Mouse (Mus musculus): ENCODE results near the gene Bzw2.

Gene Bzw2

DNA sequence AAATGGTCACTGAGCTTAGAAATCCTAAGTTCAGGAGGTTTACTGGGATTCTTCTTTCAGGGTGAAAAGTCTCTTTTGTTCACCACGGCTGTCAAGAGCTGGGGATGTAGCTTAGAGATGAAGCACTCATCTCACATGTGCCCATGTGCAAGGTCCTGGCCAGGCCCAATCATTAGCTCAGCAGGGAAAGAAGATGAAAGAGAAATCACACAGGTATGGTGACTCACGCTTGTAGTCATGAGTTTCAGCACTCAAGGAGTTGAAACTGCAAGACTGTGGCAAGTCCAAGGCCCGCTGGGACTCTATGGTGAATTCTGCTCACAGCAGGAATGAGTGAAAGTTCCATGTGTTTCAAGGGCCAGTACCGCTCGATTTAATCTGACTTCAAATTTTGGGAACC, 23.8 kb downstream of the Bzw2 start:
- no peak for DNase-seq

DNA sequence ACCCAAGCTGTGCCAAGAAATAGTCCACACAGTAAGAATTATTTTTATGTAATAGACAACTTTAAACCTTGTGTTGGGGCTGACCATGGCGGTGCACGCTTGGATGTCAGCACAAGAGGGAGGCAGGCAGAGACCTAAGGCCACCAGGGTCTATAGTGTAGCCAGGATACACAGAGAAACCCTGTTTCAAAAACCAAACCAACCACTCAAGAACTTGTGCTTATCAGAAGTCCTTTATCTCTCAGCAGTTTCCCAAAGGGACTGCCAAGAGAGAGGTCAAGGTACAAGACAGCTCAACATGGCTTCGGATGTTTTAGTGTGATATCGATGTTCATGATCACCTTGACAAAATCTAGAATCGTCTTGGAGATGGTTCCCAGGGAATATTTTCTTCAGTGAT, 24.3 kb downstream of the Bzw2 start:
- DNase-seq: no peak

GRCm38 (mm10) chr12:36132668-36133067, 25.2 kb downstream of the Bzw2 start:
- DNase-seq: no peak

DNA sequence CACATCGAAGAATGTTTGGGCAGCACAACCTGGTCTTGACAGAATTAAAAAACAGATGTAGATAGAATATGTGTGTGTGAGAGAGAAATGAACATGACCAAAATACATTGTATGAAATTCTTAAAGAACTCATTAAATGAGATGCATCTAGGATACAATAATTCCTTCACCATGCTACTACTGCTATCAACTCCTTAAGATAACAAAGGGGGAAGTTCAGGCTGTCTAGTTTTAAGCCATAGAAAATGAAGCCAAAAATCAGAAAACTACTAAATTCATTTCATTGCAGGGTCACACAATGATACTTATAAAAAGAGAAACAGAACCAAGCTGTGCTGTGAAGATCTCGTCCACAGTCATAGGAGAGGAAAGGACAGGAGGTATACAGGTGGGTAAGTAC, 25.6 kb downstream of the Bzw2 start:
- DNase-seq: no peak

GRCm38 (mm10) chr12:36129826-36130225, 28.1 kb downstream of the Bzw2 start:
- DNase-seq: no peak

- peak; percentile 20 for DNase-seq
These were observed 31.8 kb downstream of the Bzw2 start for GRCm38 (mm10) chr12:36126049-36126448.

DNA sequence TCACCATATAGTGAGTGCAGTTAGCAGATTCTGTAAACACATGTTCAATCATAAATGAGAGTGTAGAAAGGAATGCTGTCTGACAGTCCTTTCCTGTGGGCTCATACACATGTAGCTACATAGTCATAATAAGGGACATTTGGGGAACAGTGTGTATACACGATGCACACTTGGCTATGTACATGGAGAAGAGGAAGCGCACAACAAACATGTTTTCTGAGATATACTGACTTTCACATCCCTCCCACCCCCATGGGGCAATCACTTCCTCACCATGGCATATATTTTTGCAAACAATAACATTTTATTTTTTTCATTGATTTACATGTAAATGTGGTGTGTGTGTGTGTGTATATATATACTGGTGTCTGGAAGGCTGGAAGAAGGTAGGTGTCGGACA, 38.6 kb downstream of the Bzw2 start:
- no peak for DNase-seq

- no peak for DNase-seq
These were observed 40.7 kb downstream of the Bzw2 start for GRCm38 (mm10) chr12:36117161-36117560.

GRCm38 (mm10) chr12:36112081-36112480, 45.8 kb downstream of the Bzw2 start:
- DNase-seq: no peak

DNA sequence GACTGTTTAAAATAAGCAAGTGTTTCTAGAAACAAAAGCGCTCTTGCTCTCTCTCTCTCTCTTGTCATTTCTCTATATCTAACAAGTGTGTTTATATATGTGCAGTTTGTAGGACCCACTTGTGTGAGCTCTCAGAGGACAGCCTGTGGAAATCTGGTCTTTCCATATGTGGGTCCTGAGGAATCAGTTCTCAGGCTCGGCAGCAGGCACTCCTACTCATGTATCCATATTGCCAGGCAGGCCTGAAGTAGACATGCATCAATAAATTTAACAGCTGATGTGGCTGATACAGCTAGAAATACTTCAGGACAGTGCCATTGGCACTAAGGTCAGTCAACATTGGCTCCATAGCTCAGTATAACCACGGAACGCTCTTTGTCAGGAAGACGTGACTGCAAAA, 46.8 kb downstream of the Bzw2 start:
- no peak for DNase-seq

GRCm38 (mm10) chr12:36110457-36110856, 47.4 kb downstream of the Bzw2 start:
- no peak for DNase-seq

- no peak for DNase-seq
These were observed 49.4 kb downstream of the Bzw2 start for GRCm38 (mm10) chr12:36108442-36108841.

GRCm38 (mm10) chr12:36103592-36103910, 54.3 kb downstream of the Bzw2 start:
- no peak for DNase-seq

GRCm38 (mm10) chr12:36102733-36103591, 54.9 kb downstream of the Bzw2 start:
- DNase-seq: no peak

GRCm38 (mm10) chr12:36095371-36095880, 62.5 kb downstream of the Bzw2 start:
- DNase-seq: no peak

DNA sequence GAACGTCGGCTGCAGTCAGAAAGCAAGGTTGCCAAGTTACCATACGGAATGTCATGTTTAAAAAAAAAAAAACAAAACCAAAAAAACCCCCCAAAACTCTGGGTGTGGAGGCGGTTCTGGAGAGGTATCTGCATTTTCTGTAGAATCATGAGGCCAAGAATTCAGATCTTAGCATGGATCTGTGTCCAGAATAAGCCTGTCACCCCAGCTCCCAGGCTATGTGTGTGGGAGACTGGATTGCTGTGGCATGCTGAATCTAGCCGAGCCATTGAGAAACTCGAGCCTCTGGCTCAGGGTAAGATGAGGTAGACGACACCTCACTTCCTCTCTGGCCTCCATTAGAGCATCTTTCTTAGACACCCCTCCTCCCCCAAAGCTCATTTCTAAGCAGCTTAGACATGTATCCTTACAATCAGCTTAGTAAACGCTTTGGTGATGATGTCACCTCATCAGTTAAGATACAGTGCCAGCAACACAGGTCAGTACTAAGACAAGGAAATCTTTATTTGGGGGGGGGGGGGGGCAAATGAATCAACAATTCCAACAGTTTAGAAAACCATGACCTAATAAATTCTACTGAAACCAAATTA, 64.7 kb downstream of the Bzw2 start:
- DNase-seq: no peak

GRCm38 (mm10) chr12:36091964-36092363, 65.9 kb downstream of the Bzw2 start:
- DNase-seq: no peak

GRCm38 (mm10) chr12:36089221-36089620, 68.7 kb downstream of the Bzw2 start:
- DNase-seq: peak; percentile 11

DNA sequence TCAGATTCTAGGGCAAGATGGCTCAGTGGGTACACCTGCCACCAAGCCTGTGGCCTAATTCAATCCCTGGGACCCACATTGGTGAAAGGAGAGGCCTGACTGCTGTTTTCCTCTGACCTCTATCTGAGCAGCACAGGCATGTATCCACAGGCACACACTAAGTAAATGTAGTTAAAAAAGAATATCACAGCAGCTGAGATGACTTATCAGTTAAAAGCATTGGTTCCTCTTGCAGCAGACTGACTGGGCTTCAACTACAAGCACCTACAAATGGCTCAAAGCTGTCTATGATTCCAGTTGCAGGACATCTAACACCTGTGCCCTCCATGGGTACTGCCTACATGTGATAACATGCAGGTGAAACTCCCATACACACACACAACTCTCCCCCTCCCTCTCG, 69.1 kb downstream of the Bzw2 start:
- no peak for DNase-seq

DNA sequence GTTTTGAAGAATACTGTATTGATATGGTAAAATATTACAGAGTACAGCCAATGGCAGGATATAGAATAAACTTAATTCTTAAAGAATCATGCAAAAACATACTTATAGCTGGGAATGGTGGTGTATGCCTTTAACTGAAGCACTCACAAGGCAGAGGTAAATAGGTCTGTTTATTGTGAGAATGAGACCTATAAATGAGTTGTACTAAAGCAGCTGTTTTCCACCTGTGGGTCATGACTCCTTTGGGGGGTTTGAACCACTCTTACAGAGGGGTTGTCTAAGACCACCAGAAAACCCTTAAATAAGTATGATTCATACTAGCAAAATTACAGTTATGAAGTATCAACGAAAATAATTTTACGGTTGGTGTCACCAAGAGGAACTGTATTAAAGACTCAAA, 72.5 kb downstream of the Bzw2 start:
- no peak for DNase-seq

DNA sequence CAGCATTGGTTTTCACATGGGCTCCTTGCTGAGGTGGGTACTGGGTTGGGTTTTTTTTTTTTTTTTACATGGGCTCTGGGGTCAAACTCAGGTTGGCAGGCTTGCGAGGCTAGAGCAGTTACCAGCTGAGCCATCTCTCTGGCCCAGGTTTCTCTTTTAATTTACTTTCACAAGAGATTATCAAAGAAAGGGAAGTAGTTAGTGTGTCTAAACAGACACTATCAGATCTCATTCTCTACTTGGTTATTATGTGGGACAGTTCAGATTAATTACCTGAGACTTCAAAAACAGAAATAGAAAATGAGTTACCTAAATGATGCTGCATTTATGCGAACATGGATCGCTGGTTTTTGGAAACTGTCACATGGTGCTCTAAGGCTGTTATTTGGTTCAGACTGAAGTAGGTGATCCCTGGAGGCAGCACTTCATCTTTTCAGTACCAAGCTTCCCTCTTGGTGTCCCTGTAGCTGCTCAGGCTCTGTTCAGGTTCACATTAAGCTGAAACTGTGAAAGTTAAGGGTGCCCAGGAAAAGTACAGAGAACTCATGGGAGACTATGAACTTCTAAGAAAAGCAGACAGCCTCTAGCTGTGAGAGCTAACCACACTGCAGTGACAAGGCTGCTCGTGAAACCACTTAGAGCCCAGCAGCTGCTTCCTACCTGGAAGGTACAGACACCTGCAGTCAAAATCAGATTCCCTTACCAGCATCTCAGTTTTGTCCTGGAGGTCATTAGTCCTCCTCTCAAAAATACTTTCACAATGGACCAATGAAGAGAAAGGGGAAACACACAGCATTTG, 79.6 kb downstream of the Bzw2 start:
- no peak for DNase-seq

DNA sequence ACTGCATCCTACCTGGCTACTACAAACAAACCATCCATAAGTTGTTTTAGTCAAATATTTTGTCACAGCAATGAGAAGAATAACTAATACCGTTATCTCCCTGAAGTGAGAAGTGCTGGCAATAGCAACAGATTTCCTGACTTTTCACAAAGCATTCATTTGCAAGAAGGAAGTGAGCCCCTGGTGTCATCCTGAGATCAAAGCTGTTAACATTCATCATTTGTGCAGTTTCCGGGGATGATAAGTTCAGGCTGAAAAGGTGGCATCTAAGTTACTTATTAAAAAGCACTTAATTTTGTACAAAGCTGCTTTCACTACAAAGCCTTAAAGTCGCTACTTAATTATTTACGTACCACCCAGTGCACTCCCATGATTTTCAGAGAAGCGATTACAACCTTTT, 85.0 kb downstream of the Bzw2 start:
- peak; percentile 6 for DNase-seq

DNA sequence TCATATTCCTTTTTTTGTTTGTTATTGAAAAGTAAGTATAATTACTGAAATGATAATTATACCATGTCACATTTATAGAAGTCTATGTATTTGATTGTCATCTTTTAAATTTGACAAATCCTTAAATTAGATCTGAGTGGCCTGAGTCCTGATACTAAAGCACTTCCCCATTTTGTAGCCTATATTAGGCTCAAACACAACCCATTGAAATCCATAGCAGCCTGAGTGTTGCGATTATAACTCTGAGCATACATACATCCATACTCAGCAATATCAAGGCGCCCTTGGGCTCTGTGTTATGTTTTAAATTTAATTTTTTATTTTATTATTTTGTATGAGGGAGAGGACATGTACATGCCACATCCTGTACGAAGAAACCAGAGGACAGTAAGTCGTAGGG, 87.6 kb downstream of the Bzw2 start:
- no peak for DNase-seq

DNA sequence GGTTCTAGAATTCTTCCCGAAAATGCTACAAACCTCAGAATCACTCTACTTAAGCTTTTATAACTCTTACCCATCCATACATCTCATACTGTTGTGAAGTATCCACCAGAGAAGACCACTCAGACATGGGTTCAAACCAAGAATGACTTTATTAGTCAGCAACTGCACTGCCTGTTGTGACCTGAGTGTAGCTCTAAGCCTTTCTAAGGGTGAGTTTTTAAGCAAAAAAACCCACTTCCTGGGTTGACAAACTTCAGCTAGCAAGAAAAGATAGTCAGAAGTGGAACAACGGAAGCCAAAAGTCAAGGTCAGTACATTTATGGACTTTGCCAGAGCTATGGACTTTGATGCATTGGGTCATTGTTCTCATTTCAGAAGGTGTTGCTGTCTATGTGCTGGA, 90.3 kb downstream of the Bzw2 start:
- DNase-seq: no peak
